Mouse (Mus musculus) heart, postnatal 25 days (tissue): ENCODE measurements around the gene Nfam1. TPM values are rescaled to one million over a fixed set of nuclear protein-coding genes. Genes with fewer than 3 reads are reported as not detected.

Experiments
- DNase-seq: peaks from one replicate; pipeline ENCODE4 v3.0.0; 2022; ENCODE audit warnings: low spot score
- intact Hi-C: fragments of 180-260 bp; cut with DNase I; formaldehyde crosslinking; loops from one replicate; pipeline ENCODE4 v1.15.1; 2025
- total RNA-seq, 2 experiments: library from RNA; stranded (reverse); gene quantifications; 2 replicates each; pipeline ENCODE4 v1.2.3; 2021

Nfam1 gene
- total RNA-seq, 2 experiments from 2014 or later = 2.9 TPM

- DNase-seq = no peak
- intact Hi-C loops = loop anchor here (5.0 kb wide), 2 partner anchors 54 to 164 kb away; no protein-coding TSS in a partner anchor
These were observed 9.7 kb upstream of the Nfam1 start for GRCm38 (mm10) chr15:83042655-83043361.

GRCm38 (mm10) chr15:83040156-83040555 is 7.0 kb upstream of the Nfam1 start:
- DNase-seq = no peak
- intact Hi-C loops = loop anchor here (5.0 kb wide), 2 partner anchors 57 to 167 kb away; no protein-coding TSS in a partner anchor

DNA sequence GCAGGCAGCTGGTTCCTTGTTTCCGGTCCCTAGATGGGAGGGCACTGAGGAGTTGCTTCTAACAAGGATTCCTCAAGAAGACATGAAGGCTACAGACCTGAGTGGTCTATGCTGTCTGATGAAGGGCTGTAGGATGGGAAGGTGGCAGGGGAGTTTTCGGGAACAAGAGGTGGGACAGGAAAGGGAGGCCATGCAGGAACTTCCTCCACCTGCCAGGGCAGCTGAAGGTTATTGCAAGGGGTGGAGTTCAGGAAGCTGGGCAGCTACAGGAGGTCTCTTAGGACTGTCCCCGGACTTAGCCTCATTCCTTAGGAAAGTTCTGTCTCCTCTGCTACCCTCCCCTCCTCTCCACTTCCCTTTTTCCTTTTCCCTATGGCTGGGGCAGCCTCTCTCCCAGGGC is 5.7 kb upstream of the Nfam1 start:
- intact Hi-C loops = loop anchor here (5.0 kb wide), 1 partner anchor 132 kb away; no protein-coding TSS in a partner anchor
- no peak for DNase-seq

GRCm38 (mm10) chr15:83037755-83038483 is 4.8 kb upstream of the Nfam1 start:
- intact Hi-C loops = loop anchor here (1.0 to 5.0 kb wide), 2 partner anchors 131 to 223 kb away; no protein-coding TSS in a partner anchor
- peak; percentile 72 for DNase-seq

- intact Hi-C loops = loop anchor here (1.0 to 5.0 kb wide), 2 partner anchors 130 to 222 kb away; no protein-coding TSS in a partner anchor
- DNase-seq = no peak
These were observed 3.9 kb upstream of the Nfam1 start for GRCm38 (mm10) chr15:83036900-83037519.

DNA sequence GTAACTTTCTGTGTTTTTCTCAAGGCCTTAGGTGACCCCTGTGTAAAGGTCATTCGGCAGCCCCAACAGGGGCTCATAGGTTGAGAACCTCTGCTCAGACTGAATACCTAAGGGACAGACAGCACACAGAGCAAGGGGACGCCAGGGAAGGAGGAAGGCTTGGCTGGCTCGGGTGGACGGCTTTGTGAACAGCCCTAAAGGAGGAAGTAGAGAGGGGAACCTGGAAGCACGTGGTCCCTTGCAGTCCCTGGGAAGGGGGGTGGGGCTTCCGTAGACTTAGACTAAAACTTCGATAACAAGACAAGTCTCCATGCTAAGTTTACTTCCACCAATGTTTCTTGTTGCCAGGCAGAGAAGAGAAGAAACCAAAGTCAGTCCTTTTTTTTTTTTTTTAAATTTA is 3.0 kb upstream of the Nfam1 start:
- intact Hi-C loops = loop anchor here (5.0 kb wide), 1 partner anchor 129 kb away; no protein-coding TSS in a partner anchor
- no peak for DNase-seq

GRCm38 (mm10) chr15:83034275-83034977 is 1.3 kb upstream of the Nfam1 start:
- no peak for DNase-seq
- intact Hi-C loops = no loop called here

- intact Hi-C loops = no loop called here
- DNase-seq = no peak
These were observed 2.2 kb downstream of the Nfam1 start for GRCm38 (mm10) chr15:83030884-83031283.

DNA sequence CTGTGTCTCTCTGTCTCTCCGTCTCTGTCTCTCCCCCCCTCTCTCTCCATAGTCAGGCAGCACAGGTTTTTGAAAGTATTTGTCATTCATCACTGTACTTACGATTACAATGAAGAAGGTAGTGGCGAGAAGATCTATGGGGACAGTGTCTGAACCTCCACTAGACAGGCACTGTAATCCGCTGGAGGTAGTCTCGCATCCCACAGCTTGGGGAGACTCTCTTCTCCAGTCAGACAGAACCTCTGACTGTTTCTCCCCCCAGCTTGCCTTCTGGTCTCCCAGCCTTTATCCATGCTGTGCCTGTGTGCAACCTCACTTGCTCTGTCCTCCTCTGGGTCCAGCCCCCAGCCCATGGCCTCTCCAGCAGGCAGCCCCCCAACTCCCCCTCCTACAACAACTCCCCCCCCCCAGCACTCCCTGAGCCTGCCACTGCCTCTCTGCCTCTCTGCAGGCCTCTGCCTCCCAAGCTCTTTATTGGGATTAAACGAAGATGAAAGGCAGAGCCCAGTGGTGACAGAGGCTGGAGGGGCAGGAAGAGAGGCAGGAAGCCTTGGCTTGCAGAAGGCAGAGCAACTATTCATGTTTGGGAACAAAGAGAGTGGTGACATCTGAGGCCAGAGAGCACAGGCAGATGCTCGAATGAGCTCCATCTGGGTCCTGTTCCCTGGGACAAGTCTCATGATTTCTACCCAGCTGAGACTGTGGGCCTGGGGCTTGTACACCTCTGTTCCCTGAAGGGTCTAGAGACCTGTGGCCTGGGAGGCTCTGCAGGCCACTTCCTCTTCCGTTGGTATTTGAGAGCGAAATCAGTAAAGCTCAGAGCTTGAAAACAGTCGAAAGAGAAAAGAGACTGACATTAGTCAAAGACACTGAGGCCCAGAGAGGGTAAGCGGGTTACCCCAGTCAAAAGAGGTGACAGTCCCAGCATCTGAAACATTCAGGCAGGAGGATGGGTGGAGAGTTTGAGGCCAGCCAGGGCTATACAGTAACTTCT is 3.1 kb downstream of the Nfam1 start:
- intact Hi-C loops = no loop called here
- DNase-seq = no peak

DNA sequence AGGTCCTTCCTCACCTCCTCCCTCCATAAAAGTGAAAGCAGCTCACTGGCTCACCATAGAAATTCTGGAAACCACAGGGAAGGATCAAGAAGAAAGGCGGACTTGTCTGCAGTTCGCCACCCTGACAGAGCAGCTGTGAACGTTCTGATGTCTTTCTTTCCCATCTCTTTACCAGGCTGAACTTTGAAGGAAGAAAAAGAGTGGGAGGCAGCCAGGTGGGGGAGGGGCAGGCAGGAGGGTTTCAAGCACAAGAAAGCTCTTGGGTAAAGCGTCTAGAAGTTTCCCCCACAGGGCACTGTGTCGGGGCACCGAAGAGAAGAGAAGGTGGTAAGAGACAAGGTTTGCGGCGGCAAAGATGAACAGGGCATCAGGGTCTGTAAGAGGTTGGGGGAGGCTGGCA is 7.0 kb downstream of the Nfam1 start:
- no peak for DNase-seq
- intact Hi-C loops = no loop called here

DNA sequence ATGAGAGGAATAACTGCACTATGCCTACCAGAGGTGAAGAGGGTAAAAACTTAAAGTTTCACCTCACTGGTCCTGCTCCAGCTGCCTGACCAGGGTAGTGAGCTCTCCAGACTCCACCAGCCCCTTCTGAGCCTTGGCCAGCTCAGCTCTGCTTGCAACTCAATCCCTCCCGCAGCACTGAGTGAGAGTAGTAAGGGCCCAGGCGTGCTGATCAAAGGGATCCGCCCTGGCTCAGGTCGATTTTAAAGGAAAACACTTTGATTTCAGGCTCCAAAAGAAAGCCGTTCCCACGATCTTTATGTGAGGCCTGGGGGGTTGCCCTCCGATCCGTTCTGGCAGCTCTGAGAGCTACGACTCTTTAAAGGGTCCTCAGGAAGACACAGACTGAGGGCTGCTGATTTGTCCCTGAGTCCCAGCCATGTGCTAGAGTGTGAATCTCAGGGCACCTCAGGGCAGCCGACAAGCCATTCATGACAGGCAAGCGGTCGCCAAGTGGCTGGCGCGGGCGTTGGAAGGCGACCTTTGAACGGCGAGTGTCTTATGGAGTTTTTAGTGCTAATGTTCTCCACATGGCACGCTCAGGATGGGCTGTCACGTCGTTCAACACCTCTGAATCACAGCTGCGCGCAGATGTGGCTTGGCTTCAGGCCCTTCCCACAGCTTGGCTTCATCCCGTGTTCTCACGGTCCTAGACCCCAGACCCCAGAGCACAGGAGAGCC is 7.9 kb downstream of the Nfam1 start:
- no peak for DNase-seq
- intact Hi-C loops = no loop called here

GRCm38 (mm10) chr15:83022947-83023346 is 10.2 kb downstream of the Nfam1 start:
- intact Hi-C loops = no loop called here
- no peak for DNase-seq

DNA sequence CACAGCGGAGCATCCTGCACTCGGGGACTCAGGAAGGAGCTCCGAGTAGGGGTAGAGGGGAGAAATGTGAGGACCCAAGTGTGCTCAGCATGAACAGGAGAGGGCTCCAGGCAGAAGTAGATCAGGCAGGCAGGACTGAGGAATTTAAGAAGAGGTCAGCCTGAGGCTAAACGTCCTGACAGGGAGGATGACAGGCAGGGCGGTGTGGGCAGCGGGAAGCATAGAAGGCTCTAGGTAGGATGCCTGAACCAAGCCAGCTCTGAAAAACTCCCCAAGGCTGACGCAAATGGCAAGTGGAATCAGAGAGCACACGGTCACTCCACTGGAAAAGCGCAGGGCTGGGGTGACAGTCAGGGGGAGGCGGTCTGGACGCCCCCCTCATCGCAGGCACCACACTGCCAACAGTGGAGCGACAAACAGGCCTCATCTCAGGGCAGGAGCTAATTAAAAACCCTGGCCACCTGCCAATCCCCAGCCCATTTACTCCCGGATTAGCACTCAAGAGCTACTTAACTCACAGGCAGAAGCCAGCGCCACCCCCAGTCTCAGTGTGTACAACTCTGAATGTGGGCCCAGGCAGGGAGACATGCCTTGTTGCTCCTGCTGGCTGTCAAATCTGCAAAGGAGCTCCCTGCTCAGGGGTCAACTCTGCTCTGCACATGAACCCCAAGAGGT is 22.0 kb downstream of the Nfam1 start:
- intact Hi-C loops = no loop called here
- no peak for DNase-seq

DNA sequence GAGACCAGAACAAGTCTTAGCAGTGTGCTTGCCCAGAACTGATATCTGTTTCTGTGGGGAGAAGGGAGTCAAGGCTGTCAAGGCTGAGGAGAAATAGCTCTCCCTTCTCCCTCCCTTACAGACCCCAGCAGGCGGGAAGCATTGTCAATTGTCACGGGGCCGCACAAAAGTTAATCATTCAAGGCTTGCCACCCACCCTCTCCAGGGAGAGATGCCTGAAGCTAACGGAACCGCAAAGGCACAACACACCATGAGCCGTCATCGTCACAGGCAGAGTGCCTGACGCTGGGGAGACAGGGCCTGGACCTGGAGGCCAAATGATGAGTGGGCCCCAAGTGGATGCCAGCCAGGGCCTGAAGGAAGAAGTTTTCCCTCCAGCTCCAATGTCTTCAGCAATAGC is 22.7 kb downstream of the Nfam1 start:
- intact Hi-C loops = no loop called here
- DNase-seq = no peak

GRCm38 (mm10) chr15:83009532-83009931 is 23.6 kb downstream of the Nfam1 start:
- intact Hi-C loops = no loop called here
- no peak for DNase-seq

GRCm38 (mm10) chr15:83008761-83009423 is 24.2 kb downstream of the Nfam1 start:
- DNase-seq = no peak
- intact Hi-C loops = no loop called here

DNA sequence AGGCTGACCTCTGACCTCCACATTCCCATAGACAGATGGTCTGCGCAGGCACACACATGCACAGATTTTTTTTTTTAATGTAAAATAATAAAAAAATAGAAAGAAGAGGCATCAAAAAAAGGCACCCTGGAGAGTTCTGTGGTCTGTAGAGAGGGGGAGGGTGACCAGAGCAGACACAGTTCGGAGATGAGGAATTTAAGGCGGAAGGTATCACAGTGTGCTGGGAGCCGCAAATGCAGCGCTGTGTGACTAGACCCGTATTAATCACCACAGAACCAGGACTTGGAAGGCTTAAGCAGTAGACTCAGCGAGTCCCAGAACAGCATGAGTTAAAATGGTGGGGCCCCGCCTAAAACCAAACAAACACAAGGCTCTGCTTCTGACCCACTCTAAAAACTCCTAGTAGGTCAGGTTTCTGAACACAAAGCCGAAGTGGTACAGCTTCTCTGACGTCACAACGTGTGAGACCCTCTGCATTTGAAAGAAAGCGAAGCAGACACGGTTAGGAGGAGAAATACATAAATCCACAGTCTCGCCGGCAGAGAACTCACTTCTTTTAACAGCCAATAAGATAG is 25.7 kb downstream of the Nfam1 start:
- DNase-seq = no peak
- intact Hi-C loops = no loop called here
